Mouse (Mus musculus) lung, embryonic 14.5 days (tissue): ENCODE data around the gene Slc30a2. TPM values are rescaled to one million over a fixed set of nuclear protein-coding genes. Genes with fewer than 3 reads are reported as not detected.

Experiments
- ATAC-seq: fragments of 200-750 bp; cut with Nextera tagmentation; 2 replicates; pipeline ENCODE4 v1.8.0; 2017; ENCODE audit warnings: mild to moderate bottlenecking, moderate TSS enrichment, moderate library complexity; ENCODE audit not compliant: insufficient read depth
- DNase-seq: peaks from one replicate; pipeline ENCODE4 v3.0.0-alpha.2; 2015
- H3K27ac ChIP-seq: fragments of 300-500 bp; sonication (generic); 2 replicates; pipeline ENCODE4 v1.5.1; 2014; ENCODE audit warnings: low read depth, mild to moderate bottlenecking, moderate library complexity
- H3K27me3 ChIP-seq: fragments of 300-500 bp; sonication (generic); 2 replicates; pipeline ENCODE4 v1.6.1; 2014; ENCODE audit warnings: low read length, control low read depth; ENCODE audit not compliant: insufficient read depth
- H3K36me3 ChIP-seq: fragments of 300-500 bp; sonication (generic); 2 replicates; pipeline ENCODE4 v1.6.1; 2014; ENCODE audit warnings: control low read depth; ENCODE audit not compliant: insufficient read depth
- H3K4me1 ChIP-seq: fragments of 300-500 bp; sonication (generic); 2 replicates; pipeline ENCODE4 v1.6.1; 2014; ENCODE audit warnings: antibody characterized with exemption, control low read depth; ENCODE audit not compliant: insufficient read depth
- H3K4me2 ChIP-seq: fragments of 300-500 bp; sonication (generic); 2 replicates; pipeline ENCODE4 v1.6.1; 2014; ENCODE audit warnings: mild to moderate bottlenecking
- H3K4me3 ChIP-seq: fragments of 300-500 bp; sonication (generic); 2 replicates; pipeline ENCODE4 v1.5.1; 2014; ENCODE audit warnings: low read depth, low read length
- H3K9ac ChIP-seq: fragments of 300-500 bp; sonication (generic); 2 replicates; pipeline ENCODE4 v1.6.1; 2014
- H3K9me3 ChIP-seq: fragments of 300-500 bp; sonication (generic); 2 replicates; pipeline ENCODE4 v1.6.1; 2016; ENCODE audit warnings: low read depth, low read length, control low read depth
- CTCF ChIP-seq: IDR thresholded peaks from 2 replicates; pipeline ENCODE4 v1.5.1; 2016; ENCODE audit warnings: antibody characterized with exemption, low read depth
- WGBS: fragments of 180-500 bp; shearing (Covaris S2); extraction: QIAGEN DNeasy Blood & Tissue Kit; methylation state at CpG from one replicate; pipeline ENCODE4 v1.1.7; 2014; 5-methylcytosine and 5-hydroxymethylcytosine counted together
- polyA plus RNA-seq: library from polyadenylated mRNA; unstranded; fragments of >200 nt; fragmentation: Nextera tagmentation; extraction: Ambion mirVana; gene quantifications from 2 replicates; pipeline ENCODE4 v1.2.1, GENCODE M21; 2014

Gene Slc30a2
- polyA plus RNA-seq, 1 experiment from 2014 or later: 0.05 TPM

- Histone ChIP-seq H3K9ac (no peak overlapping the region), H3K4me1 (no peaks in the 10 kb centered on the region), H3K27ac (no peak overlapping the region), H3K9me3 (no peaks in the 10 kb centered on the region), H3K4me3 (no peak overlapping the region), H3K4me2 (no peak overlapping the region), H3K27me3 (no peaks in the 10 kb centered on the region), H3K36me3 (no peaks in the 10 kb centered on the region)
- TF ChIP-seq CTCF: peak; percentile 62
- WGBS: 65% methylated on average over 6 of the region's 6 CpGs
- peak; percentile 46 for DNase-seq
- ATAC-seq: no peak
Observed at GRCm38 (mm10) chr4:134387268-134387667, 44.3 kb downstream of the Slc30a2 start.

- WGBS: 7% methylated on average over 5 of the region's 5 CpGs
- H3K9ac ChIP-seq: no peak overlapping the region
- TF ChIP-seq CTCF: peak; percentile 82
- DNase-seq (peak; percentile 86), ATAC-seq (no peak)
- H3K9me3 ChIP-seq: no peaks in the 10 kb centered on the region
- H3K27ac ChIP-seq: no peak overlapping the region
- H3K4me3 ChIP-seq: no peak overlapping the region
- no peak overlapping the region for H3K4me2 ChIP-seq
- H3K27me3 ChIP-seq: no peaks in the 10 kb centered on the region
- H3K4me1 ChIP-seq: no peaks in the 10 kb centered on the region
- H3K36me3 ChIP-seq: no peaks in the 10 kb centered on the region
Observed at GRCm38 (mm10) chr4:134388397-134388796, 45.4 kb downstream of the Slc30a2 start.

GRCm38 (mm10) chr4:134391636-134392035, 48.7 kb downstream of the Slc30a2 start:
- no peak overlapping the region for H3K27ac ChIP-seq
- no peaks in the 10 kb centered on the region for H3K9me3 ChIP-seq
- ATAC-seq (no peak), DNase-seq (no peak)
- no peak for TF ChIP-seq CTCF
- no peaks in the 10 kb centered on the region for H3K27me3 ChIP-seq
- H3K9ac ChIP-seq: no peak overlapping the region
- H3K4me2 ChIP-seq: no peak overlapping the region
- no peaks in the 10 kb centered on the region for H3K4me1 ChIP-seq
- H3K4me3 ChIP-seq: no peak overlapping the region
- 83% methylated on average over 1 of the region's 1 CpGs for WGBS
- no peaks in the 10 kb centered on the region for H3K36me3 ChIP-seq

GRCm38 (mm10) chr4:134392595-134392994, 49.6 kb downstream of the Slc30a2 start:
- H3K4me2 ChIP-seq: peak overlapping the region; percentile 32; the same call in 1 of the 2 replicates
- DNase-seq (peak; percentile 79), ATAC-seq (no peak)
- no peaks in the 10 kb centered on the region for H3K4me1 ChIP-seq
- no peak for TF ChIP-seq CTCF
- no peaks in the 10 kb centered on the region for H3K36me3 ChIP-seq
- WGBS: 11% methylated on average over 8 of the region's 8 CpGs
- H3K4me3 ChIP-seq: no peak overlapping the region
- H3K27me3 ChIP-seq: no peaks in the 10 kb centered on the region
- no peaks in the 10 kb centered on the region for H3K9me3 ChIP-seq
- H3K9ac ChIP-seq: no peak overlapping the region
- no peak overlapping the region for H3K27ac ChIP-seq

- no peak overlapping the region for H3K4me3 ChIP-seq
- peak; percentile 54 for TF ChIP-seq CTCF
- H3K9me3 ChIP-seq: no peaks in the 10 kb centered on the region
- peak; percentile 73 for DNase-seq
- ATAC-seq: no peak
- no peaks in the 10 kb centered on the region for H3K4me1 ChIP-seq
- no peaks in the 10 kb centered on the region for H3K36me3 ChIP-seq
- no peaks in the 10 kb centered on the region for H3K27me3 ChIP-seq
- peak overlapping the region; percentile 58; the same call in 1 of the 2 replicates for H3K27ac ChIP-seq
- WGBS: 15% methylated on average over 12 of the region's 12 CpGs
- 0 out of 2 replicates have a peak overlapping the region, but pooled peaks have one; percentile 32 for H3K4me2 ChIP-seq
- H3K9ac ChIP-seq: no peak overlapping the region
Observed at GRCm38 (mm10) chr4:134393026-134393425, 50.0 kb downstream of the Slc30a2 start.

GRCm38 (mm10) chr4:134395142-134395541, 52.2 kb downstream of the Slc30a2 start:
- no peaks in the 10 kb centered on the region for H3K9me3 ChIP-seq
- no peaks in the 10 kb centered on the region for H3K36me3 ChIP-seq
- H3K9ac ChIP-seq: no peak overlapping the region
- no peak overlapping the region for H3K4me3 ChIP-seq
- ATAC-seq (no peak), DNase-seq (no peak)
- H3K4me1 ChIP-seq: no peaks in the 10 kb centered on the region
- no peaks in the 10 kb centered on the region for H3K27me3 ChIP-seq
- 86% methylated on average over 7 of the region's 7 CpGs for WGBS
- no peak for TF ChIP-seq CTCF
- no peak overlapping the region for H3K4me2 ChIP-seq
- no peak overlapping the region for H3K27ac ChIP-seq

- H3K9ac ChIP-seq: peak within 1 kb of the TSS; percentile 68
- peaks cover 2% of the 10 kb centered on the region; the same call in 1 of the 2 replicates for H3K4me1 ChIP-seq
- no peaks in the 10 kb centered on the region for H3K36me3 ChIP-seq
- no peaks in the 10 kb centered on the region for H3K9me3 ChIP-seq
- TF ChIP-seq CTCF: peak; percentile 98
- WGBS: 1% methylated on average over 31 of the region's 31 CpGs
- peak within 1 kb of the TSS; percentile 62 for H3K4me3 ChIP-seq
- peak; percentile 99 for DNase-seq
- peak; percentile 99 for ATAC-seq
- peak within 1 kb of the TSS; percentile 93 for H3K4me2 ChIP-seq
- H3K27ac ChIP-seq: peak within 1 kb of the TSS; percentile 79; the same call in 1 of the 2 replicates
- H3K27me3 ChIP-seq: no peaks in the 10 kb centered on the region
Observed at GRCm38 (mm10) chr4:134395977-134396825, 53.2 kb downstream of the Slc30a2 start, which contains the start of gene Pafah2. Gene Pafah2 (plus strand): TSS chr4:134396320.
